Mouse (Mus musculus) frontal cortex, postnatal 10 days (tissue): ENCODE results near the gene Lzic.
A peak's percentile ranks its signal among the peaks of the same experiment; 100 is the strongest.

Experiments used
- DNase-seq, 2 experiments: peaks; one replicate each; pipeline ENCODE4 v3.0.0; 2022; ENCODE audit warnings: low spot score in 2 of 2, mixed read lengths in 1 of 2

Gene Lzic

GRCm38 (mm10) chr4:149526330-149526729 is 41.3 kb downstream of the Lzic start:
- no peak for DNase-seq

DNA sequence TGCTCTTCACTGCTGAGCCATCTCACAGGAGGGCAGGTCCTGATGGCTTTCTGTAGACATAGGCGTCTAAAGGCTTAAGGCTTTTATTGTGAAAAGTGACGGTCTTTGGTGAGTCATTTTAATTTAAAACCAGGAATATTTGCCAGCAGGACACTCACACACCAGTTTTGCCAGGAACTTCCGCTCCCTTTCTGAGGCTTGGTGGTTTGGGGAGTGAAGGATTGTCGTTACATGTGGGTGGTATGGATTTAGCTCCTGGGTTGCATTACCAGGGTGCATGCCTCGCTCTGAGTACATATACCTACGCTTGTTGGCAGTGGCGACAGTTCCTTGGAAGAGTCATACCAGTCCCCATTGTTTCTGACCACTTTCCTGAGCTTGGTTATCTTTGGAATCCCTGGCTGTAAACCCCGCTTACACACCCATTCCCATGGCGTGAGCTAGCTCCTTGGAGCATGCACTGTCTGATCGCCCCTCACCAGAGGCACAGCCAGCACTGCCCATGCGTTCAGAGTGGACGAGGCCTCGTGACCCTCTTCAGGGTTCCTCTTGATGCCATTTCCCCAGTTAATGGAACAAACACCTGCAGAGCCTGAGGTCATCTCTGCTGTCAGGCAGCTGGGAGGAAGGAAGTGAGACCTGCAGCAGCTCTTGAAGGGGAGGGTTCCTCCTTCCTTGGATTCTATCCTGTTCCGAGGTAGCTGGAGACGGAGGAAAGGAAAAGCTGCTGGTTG is 42.8 kb downstream of the Lzic start:
- DNase-seq = no peak

DNA sequence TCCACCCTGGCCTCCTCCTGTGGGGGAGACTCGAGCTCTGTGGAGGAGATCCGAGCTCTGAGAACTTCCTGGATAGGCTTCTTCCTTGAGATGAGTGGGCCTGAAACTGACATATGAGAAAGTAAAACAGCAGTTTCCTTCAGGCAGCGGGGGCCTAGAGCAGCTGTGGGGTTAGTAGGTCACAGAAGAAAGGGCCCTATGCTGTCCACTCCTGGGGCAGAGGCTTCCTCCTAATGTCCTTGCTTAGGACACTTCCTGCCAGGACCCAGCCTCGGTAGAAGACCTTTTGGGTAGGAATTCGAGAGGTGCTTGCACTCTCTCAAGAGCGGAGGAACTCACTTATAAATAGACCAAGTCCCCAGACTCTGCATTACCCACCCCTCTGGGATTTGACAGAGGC is 44.7 kb downstream of the Lzic start:
- no peak for DNase-seq

GRCm38 (mm10) chr4:149539441-149539840 is 54.4 kb downstream of the Lzic start:
- no peak for DNase-seq

- no peak for DNase-seq
Measured at GRCm38 (mm10) chr4:149541935-149542334, 56.9 kb downstream of the Lzic start.

GRCm38 (mm10) chr4:149542431-149542830 is 57.4 kb downstream of the Lzic start:
- no peak for DNase-seq

DNA sequence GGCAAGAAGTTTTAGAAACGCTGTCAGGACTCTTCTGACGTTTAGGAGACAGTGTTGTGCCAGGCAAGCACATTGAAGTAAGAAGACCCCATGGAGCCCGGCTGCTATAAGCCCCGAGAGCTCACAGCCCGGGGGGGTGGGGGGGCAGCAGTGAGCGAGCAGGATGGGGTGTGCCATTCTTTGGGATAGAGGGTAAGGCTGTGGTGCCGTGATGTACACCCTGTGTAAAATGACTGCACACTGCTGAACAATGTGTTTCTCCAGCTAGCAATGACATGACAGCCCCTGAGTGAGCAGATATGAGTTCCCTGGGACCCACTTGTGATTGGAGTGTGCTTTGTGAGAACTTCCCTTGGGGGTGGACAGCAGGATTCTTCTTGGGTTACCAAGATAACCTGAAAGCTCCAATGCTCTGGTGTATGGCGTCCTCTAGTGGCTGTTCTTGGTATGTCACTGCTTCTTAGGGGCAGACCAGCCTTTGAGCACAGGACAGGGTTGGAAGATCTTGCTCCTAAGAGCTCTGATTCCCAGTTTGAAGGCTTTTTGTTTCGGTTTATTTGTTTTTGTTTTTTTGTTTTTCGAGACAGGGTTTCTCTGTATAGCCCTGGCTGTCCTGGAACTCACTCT is 58.0 kb downstream of the Lzic start:
- peak in 1 of 2 experiments; percentile 82 for DNase-seq

DNA sequence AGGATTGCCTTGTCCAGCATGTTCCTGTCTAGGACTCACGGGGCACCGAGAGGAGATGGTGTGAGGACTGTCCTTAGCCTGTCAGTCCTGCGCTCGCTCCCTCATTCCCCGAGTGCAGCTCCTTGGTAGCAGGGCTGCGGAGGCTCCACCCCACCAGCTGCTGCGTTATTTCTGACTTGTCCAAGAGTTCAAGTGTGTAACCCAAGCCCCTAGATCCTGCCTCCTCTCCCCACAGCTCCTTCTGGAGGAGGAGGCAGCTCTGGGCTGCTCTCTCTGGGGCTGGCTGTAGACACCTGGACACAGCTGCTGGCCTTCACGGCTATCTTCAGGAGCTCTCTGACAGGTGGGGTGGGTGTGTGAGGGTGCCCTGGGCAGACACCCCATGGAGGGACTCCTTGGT is 59.9 kb downstream of the Lzic start:
- no peak for DNase-seq
